Mouse (Mus musculus) gastrocnemius, postnatal 36 days (tissue): ENCODE results near the gene 6330403K07Rik. TPM values are rescaled to one million over a fixed set of nuclear protein-coding genes. Genes with fewer than 3 reads are reported as not detected.

Experiments used
- DNase-seq, 2 experiments: peaks; one replicate each; pipeline ENCODE4 v3.0.0; 2022
- intact Hi-C: fragments of 180-260 bp; cut with DNase I; formaldehyde crosslinking; loops from one replicate; pipeline ENCODE4 v1.15.1; 2025
- long read RNA-seq, 2 experiments: library from polyadenylated mRNA; stranded (forward); transcript quantifications; one replicate each; pipeline ENCODE4 v2.0.0; 2021
- total RNA-seq, 2 experiments: library from RNA; stranded (reverse); gene quantifications; 2 replicates each; pipeline ENCODE4 v1.2.3; 2021

The 6330403K07Rik gene
- total RNA-seq = under 1 TPM in 1 of 2 experiments, not detected in 1; 0.17 TPM
- long read RNA-seq, experiment 1, partial matches to known transcripts = 0 of 1 reads
- long read RNA-seq, experiment 1, other reads (novel, unspliced or antisense) = 0 of 1 reads
- long read RNA-seq, experiment 2 = 0 reads

GRCm38 (mm10) chr11:71033163-71033761 lies at the start of gene 6330403K07Rik:
Gene 6330403K07Rik (minus strand): TSS chr11:71033513.
- DNase-seq = no peak
- intact Hi-C loops = no loop called here

GRCm38 (mm10) chr11:71076342-71076741 lies 43.0 kb upstream of the 6330403K07Rik start:
- intact Hi-C loops = no loop called here
- no peak for DNase-seq

GRCm38 (mm10) chr11:71052554-71052953 lies 19.2 kb upstream of the 6330403K07Rik start:
- intact Hi-C loops = no loop called here

GRCm38 (mm10) chr11:71039526-71040298 lies 6.4 kb upstream of the 6330403K07Rik start:
- intact Hi-C loops = no loop called here
- DNase-seq = no peak

More at GRCm38 (mm10) chr11:71052554-71052953, 19.2 kb upstream of the 6330403K07Rik start:
- DNase-seq = no peak

- intact Hi-C loops = no loop called here
- DNase-seq = no peak
Observed at GRCm38 (mm10) chr11:71032491-71033162, 686 bp downstream of the 6330403K07Rik start.

- DNase-seq = no peak
- intact Hi-C loops = no loop called here
Observed at GRCm38 (mm10) chr11:71032070-71032469, 1.2 kb downstream of the 6330403K07Rik start.

GRCm38 (mm10) chr11:71029403-71030118 lies 3.8 kb downstream of the 6330403K07Rik start:
- intact Hi-C loops = no loop called here
- no peak for DNase-seq

GRCm38 (mm10) chr11:71028280-71028679 lies 5.0 kb downstream of the 6330403K07Rik start:
- no peak for DNase-seq
- intact Hi-C loops = no loop called here

GRCm38 (mm10) chr11:71019201-71020068 lies 13.9 kb downstream of the 6330403K07Rik start, which contains the start of the genes Mis12 and Derl2:
Gene Mis12 (plus strand): TSS chr11:71019611.
Gene Derl2 (minus strand): TSS chr11:71019841.
- peak; percentile 97 to 98 for DNase-seq
- intact Hi-C loops = no loop called here

GRCm38 (mm10) chr11:71018416-71019200 lies 14.7 kb downstream of the 6330403K07Rik start:
- intact Hi-C loops = no loop called here
- no peak for DNase-seq

GRCm38 (mm10) chr11:71017051-71017450 lies 16.3 kb downstream of the 6330403K07Rik start:
- intact Hi-C loops = no loop called here
- DNase-seq = no peak

- no peak for DNase-seq
- intact Hi-C loops = no loop called here
Observed at GRCm38 (mm10) chr11:71012743-71013142, 20.6 kb downstream of the 6330403K07Rik start.

- intact Hi-C loops = no loop called here
- no peak for DNase-seq
Observed at GRCm38 (mm10) chr11:71008321-71008720, 25.0 kb downstream of the 6330403K07Rik start.

GRCm38 (mm10) chr11:71007831-71008230 lies 25.5 kb downstream of the 6330403K07Rik start:
- intact Hi-C loops = no loop called here
- no peak for DNase-seq

GRCm38 (mm10) chr11:71007026-71007425 lies 26.3 kb downstream of the 6330403K07Rik start:
- intact Hi-C loops = no loop called here
- no peak for DNase-seq

- DNase-seq = no peak
- intact Hi-C loops = no loop called here
Observed at GRCm38 (mm10) chr11:71005046-71005445, 28.3 kb downstream of the 6330403K07Rik start.

GRCm38 (mm10) chr11:71004316-71004773 lies 29.0 kb downstream of the 6330403K07Rik start, which contains the start of gene Dhx33:
Gene Dhx33 (minus strand): TSS chr11:71004437.
- intact Hi-C loops = no loop called here
- peak; percentile 92 to 93 for DNase-seq

- peak in 1 of 2 experiments; percentile 35 for DNase-seq
- intact Hi-C loops = no loop called here
Observed at GRCm38 (mm10) chr11:71003611-71004315, 29.6 kb downstream of the 6330403K07Rik start.
